ENCODE assay signal across 9 mouse cellular contexts in the genomic region with DNA sequence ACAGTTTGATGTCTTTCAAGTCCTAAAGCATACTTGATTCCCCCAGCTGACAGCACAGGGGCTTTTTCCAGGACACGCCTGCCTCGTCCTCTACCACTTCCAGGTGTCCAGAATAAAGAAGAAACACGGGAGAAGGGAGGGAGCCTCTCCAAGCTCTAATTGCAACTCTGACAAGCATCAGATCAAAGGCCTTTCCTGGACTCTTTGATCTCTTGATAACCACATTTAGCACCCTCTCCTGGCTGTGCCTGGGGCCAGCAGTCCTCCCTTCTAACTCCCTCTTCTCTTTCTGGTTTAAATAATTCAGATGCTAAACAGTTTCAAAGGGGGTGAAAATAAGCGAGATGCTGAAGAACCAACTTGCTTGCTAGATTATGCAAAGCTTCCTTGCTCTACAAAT.
DNase-seq lines count a peak whose midpoint lies in the region; ATAC-seq and TF ChIP-seq lines count a peak whose summit lies in the region.
"Had no signal": no experiment of that assay in that cellular context is flagged by ENCODE, and none has a peak within 500 bp of the region (broad histone marks: within the 10 kb centered on the region; RNA-seq: fewer than 3 reads in every experiment).

No protein-coding gene starts in this region.

- 64% methylated on average over 4 of the region's 4 CpGs for WGBS in heart, adult 2 months
- 50% methylated on average over 4 of the region's 4 CpGs for WGBS in stomach, postnatal 0 days

- TF ChIP-seq CTCF in heart, adult 2 months (IDR thresholded peaks at IDR 0.05), result peak; percentile 17; the same call in 1 of the 2 replicates
- TF ChIP-seq CTCF in stomach, postnatal 0 days (IDR thresholded peaks at IDR 0.05; ENCODE audit: low read depth), result peak; percentile 39

- H3K79me2 ChIP-seq in heart, adult 2 months (replicated peaks; ENCODE audit: control insufficient read depth, insufficient read depth, low read length), result no peaks in the 10 kb centered on the region

- H3K36me3 ChIP-seq in heart, adult 2 months (ENCODE audit: control insufficient read depth, insufficient read depth, low read length), result no peaks in the 10 kb centered on the region
- no peaks in the 10 kb centered on the region for H3K36me3 ChIP-seq in stomach, postnatal 0 days (ENCODE audit: control insufficient read depth, insufficient read depth, low read length)
- H3K36me3 ChIP-seq: heart, embryonic 15.5 days; intestine, embryonic 15.5 days had no signal

- intact Hi-C loops in heart, adult 2 months (cut with DNase I), result no loop called here
- intact Hi-C loops in heart, postnatal 25 days (cut with DNase I), result no loop called here

- no peak for DNase-seq in heart, adult 2 months
- DNase-seq in heart, postnatal 25 days (ENCODE audit: low spot score), result no peak
- peak; percentile 47 for DNase-seq in ZHBTc4 (ENCODE audit: low read depth, low spot score)
- DNase-seq in embryo, embryonic 10 days (ENCODE audit: low spot score), result peak; percentile 34
- no peak for DNase-seq in stomach, postnatal 0 days (ENCODE audit: low spot score)
- no peak for DNase-seq in c-Kit-positive CD71-positive TER-119-positive erythroid progenitor cells, embryonic 14.5 days (ENCODE audit: low spot score)
- DNase-seq in heart, adult 9 months (ENCODE audit: low spot score in 2 of 2), result no peak

- H3K9me3 ChIP-seq in stomach, postnatal 0 days (ENCODE audit: control insufficient read depth, low read length), result no peaks in the 10 kb centered on the region
- H3K9me3 ChIP-seq: heart, embryonic 15.5 days; intestine, embryonic 15.5 days had no signal

- no peak for ATAC-seq in stomach, postnatal 0 days (ENCODE audit: low FRiP score, low TSS enrichment)
- ATAC-seq: intestine, embryonic 15.5 days had no signal

- H3K27me3 ChIP-seq in heart, adult 2 months (ENCODE audit: control insufficient read depth, insufficient read depth, low read length), result no peaks in the 10 kb centered on the region
- H3K27me3 ChIP-seq in stomach, postnatal 0 days (ENCODE audit: control insufficient read depth, insufficient read depth, low read length), result no peaks in the 10 kb centered on the region
- H3K27me3 ChIP-seq: heart, embryonic 15.5 days; intestine, embryonic 15.5 days had no signal

- H3K27ac ChIP-seq in heart, adult 2 months, result no peak overlapping the region
- H3K27ac ChIP-seq in stomach, postnatal 0 days (replicated peaks), result no peak overlapping the region
- H3K27ac ChIP-seq: heart, embryonic 15.5 days; intestine, embryonic 15.5 days had no signal

- no peak for TF ChIP-seq EP300 in heart, adult 2 months (IDR thresholded peaks at IDR 0.05; ENCODE audit: insufficient read depth, low read depth, low read length)
- TF ChIP-seq EP300 in stomach, postnatal 0 days (optimal IDR thresholded peaks at IDR 0.05), result no peak

- no peak overlapping the region for H3K9ac ChIP-seq in heart, adult 2 months (ENCODE audit: low read depth, low read length)
- H3K9ac ChIP-seq in stomach, postnatal 0 days (ENCODE audit: low read length), result no peak overlapping the region
- H3K9ac ChIP-seq: heart, embryonic 15.5 days; intestine, embryonic 15.5 days had no signal

- H3K4me3 ChIP-seq in heart, adult 2 months, result no peak overlapping the region
- H3K4me3 ChIP-seq in stomach, postnatal 0 days (ENCODE audit: low read depth, low read length), result no peak overlapping the region
- H3K4me3 ChIP-seq: heart, embryonic 15.5 days; intestine, embryonic 15.5 days had no signal

- H3K4me2 ChIP-seq in stomach, postnatal 0 days (replicated peaks; ENCODE audit: low read depth), result no peak overlapping the region
- H3K4me2 ChIP-seq: heart, embryonic 15.5 days; intestine, embryonic 15.5 days had no signal

- TF ChIP-seq POLR2A in heart, adult 2 months (IDR thresholded peaks at IDR 0.05; ENCODE audit: insufficient read depth, low read depth, low read length), result no peak

- H3K4me1 ChIP-seq in heart, adult 2 months (ENCODE audit: control insufficient read depth, insufficient read depth, low read length), result no peaks in the 10 kb centered on the region
- no peaks in the 10 kb centered on the region for H3K4me1 ChIP-seq in stomach, postnatal 0 days (replicated peaks; ENCODE audit: control insufficient read depth, insufficient read depth)
- H3K4me1 ChIP-seq: intestine, embryonic 15.5 days had no signal

Comparison
In these comparisons a context has a peak if more than half of its experiments do, and no peak if none do; other contexts are left out.
1. DNase-seq: peak in ZHBTc4 (single experiment) and embryo, embryonic 10 days (single experiment); none in heart, adult 2 months (0 of 2), heart, postnatal 25 days (single experiment), stomach, postnatal 0 days (single experiment), c-Kit-positive CD71-positive TER-119-positive erythroid progenitor cells, embryonic 14.5 days (single experiment) and heart, adult 9 months (0 of 2).